Mouse (Mus musculus): Measurements from ENCODE around the gene Tmem38b. TPM values are rescaled to one million over a fixed set of nuclear protein-coding genes. Genes with fewer than 3 reads are reported as not detected.

Tmem38b gene
- 0.41 and 2.0 TPM in 2 replicates for polyA plus RNA-seq (2012; rRNA removed; ENCODE audit: low replicate concordance)

DNA sequence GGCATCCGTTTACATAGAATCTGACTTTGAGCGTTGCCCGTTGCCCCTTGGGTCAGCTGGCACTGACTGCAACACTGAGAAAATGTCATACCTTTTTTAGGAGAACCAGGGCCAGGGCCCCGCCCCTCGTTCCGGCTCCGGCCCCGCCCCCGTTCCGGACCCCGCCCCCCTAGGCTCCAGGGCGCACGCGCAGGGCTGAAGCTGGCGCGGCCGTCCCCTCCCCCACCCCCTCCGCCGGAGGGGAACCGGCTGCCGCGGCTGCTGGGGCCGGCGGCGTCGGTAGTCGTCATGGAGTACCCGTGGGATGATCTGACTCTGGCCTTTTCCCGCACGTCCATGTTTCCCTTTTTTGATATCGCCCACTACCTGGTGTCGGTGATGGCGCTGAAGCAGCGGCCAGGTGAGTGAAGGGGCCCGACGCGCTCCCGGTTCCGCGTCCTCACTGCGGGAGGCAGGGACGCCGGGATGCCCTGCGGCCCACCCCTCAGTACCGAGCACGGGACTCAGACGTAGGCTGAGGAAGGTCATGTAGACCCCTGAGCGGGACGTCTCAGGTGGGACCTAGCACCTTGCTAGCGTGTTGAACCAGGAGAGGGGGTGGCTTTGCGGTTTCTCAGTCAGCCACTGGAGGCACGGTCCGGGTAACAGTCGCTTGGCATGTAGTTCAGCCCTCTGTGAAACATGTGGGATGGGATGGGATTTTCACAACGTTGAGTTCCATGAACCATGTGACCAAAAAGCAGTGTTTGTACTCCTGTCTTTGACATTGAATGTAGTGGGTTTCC lies at the start of gene Tmem38b:
TSS of gene Tmem38b (plus strand) at position 225 of the 785 bp plus-strand sequence.

Other genes starting within 250 kb of the Tmem38b start
- gene Fsd1l, start 194.6 kb upstream of the Tmem38b start, polyA plus RNA-seq (2012; rRNA removed; ENCODE audit: low replicate concordance), result 0.13 and 0.25 TPM in 2 replicates
- gene Fktn, start 112.0 kb upstream of the Tmem38b start, polyA plus RNA-seq (2012; rRNA removed; ENCODE audit: low replicate concordance), result 0.44 and 1.1 TPM in 2 replicates
- gene Tal2, start 46.3 kb upstream of the Tmem38b start, polyA plus RNA-seq (2012; rRNA removed; ENCODE audit: low replicate concordance), result not detected in 2 replicates